Mouse (Mus musculus): ENCODE measurements around the gene Pola1.
"Not testable (repeated sequence)": the region's sequence is repeated elsewhere in the genome, so short reads cannot be mapped to it uniquely, and the experiment has no call there.

Gene Pola1

DNA sequence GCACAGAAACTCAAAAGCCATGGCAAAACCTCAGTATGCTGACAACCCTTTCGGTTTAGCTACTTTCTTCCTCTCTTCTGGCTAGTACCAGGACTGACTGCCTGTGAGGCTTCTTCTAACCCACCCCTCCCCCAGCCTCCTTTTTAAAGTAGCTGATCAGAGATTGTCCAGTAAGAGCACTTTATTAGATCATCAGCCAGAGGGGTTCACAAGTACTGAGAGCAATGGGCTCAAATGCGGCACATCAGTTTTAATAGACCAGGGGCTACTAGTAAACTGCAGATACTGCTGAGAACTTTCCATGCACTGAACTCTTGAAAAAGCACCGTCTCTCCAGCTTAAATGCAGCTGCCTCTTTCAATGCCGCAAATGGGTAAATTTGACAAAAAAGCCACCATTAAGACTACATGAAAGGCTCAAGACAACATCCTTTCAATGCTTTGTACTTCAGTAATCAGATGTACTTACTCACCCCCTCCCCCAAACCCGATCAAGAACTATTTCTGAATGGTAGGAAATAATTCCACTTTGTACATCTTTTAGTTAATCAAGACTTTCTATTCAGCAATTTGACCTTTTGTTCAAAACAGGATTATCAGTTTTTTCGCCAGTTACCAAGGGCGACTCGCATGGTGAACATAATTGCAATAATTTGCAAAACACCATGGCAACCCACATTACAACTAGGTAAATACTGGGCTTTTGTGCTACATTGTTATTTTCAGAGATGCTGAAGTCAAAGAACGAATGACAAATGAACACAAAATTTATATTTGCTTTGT lies 202.8 kb downstream of the Pola1 start:
- no peak for DNase-seq

DNA sequence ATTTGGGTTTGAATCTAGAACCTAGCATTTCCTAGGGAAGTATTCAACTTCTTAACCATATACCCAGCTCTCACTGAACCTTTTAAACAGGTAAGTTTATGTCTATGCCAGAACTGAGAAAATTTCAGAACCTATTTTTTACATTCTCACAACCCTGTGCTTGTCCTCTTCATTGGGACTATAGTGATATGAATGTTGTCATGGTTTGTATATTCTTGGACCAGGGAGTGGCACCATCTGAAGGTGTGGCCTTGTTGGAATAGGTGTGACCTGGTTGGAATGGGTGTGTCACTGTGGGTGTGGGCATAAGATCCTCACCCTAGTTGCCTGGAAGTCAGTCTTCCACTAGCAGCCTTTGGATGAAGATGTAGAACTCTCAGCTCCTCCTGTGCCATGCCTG lies 231.1 kb downstream of the Pola1 start:
- not testable (repeated sequence) for DNase-seq

DNA sequence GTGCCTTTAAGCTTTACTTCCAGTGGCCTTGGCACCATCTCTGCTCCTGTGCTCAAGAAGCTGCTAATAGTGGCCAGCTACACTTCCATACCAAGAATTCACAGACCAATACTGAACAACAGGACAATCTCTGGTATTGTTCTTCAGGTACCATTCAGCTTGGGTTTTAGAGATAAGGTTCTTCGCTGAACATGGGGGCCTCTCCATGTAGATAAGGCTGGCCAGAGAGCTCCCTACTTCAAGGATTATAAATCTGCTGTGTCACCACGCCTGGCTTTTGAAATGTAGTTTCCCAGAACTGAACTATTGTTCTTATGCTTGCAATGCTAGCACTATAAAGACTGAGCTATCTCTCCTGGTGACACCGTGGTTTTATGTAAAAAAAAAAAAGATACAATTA lies 234.9 kb downstream of the Pola1 start:
- no peak for DNase-seq

DNA sequence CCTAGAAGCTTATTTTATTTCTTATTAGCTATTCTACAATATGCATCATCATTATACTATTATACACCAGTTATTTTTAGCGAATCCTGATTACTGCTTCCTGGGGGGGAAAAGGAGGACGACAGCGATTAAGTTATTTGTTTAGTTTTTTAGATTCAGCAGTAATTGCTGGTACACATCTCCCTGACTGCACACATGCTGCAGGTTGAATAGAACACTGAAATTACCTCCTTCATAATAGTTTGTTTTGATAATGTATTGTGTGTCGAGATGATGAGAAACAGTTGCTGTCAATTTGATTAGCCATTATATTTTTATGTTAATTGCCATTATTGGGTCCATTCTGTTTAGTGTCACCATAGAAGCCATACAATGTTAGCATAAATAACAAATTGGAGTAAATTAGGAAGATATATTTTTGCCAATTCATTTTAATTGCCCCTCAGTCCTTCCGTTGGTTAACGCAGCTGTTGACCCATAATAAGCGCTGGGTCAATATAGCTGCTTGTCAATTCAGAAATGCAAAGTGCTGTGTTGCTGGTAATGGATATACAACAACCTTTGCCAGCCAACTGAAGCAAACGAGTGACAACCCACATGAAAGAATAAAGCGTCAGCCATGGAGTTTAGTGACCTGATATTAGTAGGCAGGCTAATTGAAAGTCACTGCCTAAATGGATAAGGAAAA lies 254.5 kb downstream of the Pola1 start:
- DNase-seq, result no peak

DNA sequence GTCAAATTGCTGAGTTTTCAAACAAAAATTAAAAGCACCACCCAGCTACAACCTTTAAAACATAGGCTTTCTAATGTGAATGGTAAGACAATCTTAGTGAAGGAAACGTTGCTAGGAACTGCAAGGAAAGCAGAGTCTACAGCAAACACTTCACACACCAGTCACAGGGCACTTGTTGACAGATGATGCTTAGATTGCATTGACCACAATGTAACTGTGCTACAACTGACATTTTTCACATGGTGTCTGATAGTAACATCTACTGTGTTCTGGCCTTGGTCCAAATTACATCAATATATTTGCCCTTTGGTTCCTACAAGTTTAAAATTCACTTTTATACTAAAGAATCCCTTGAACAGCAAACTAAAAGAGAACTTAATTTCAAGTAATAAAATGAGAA lies 258.5 kb downstream of the Pola1 start:
- no peak for DNase-seq

DNA sequence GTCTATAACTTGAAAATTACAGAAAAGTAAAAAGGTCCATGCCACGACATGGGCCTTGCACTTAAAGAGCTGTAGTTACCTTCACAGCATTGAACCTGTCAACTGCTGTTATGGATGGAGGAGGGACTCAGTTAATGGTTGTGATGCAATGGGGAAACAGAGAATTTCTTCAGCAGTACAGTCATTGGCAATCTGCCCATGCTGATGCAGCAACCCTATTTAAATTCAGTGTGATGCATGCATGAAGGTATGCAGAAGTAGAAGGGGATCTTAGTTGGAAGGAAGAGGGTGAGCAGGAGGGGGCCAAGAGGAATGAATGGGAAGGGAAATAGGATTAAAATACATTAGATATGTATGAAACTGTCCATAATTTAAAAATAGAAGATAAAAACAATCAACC lies 262.2 kb downstream of the Pola1 start:
- no peak for DNase-seq

DNA sequence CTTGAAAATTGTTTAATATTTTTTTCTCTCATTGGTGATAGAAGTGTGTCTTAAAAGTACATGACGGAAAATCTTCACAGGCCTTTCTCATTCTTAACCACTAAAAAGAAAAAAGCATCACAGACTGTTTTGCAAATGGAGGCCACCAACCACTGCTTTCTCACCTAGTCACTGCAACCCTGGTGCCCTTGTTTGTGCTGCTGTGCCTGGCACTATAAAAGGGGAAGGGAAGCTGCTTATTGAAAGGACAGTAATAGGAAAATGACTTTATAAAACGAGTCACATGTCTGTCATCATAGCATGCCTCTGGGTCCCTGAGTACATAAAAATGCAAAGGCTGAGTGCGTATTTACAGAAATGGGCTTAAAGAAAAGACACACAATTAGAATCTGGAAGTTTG lies 263.7 kb downstream of the Pola1 start:
- no peak for DNase-seq

DNA sequence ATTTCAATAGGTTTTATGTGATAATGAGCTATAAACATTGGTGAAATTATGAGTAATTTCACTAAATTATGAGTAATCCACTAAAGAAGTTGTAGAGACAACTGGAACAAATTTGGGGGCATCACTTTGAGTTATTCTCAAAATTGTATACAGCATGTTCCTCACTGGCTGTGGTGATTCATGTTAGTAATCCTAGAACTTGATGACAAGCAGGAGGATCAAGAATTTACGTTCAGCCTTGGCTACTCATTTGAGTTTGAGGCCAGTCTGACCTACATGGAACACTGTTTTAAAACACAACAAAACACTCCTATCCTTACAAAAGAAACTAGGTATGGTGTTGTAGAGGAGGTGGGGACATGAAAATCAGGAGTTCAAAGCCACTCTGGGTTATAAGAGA lies 310.6 kb downstream of the Pola1 start:
- DNase-seq, result no peak

DNA sequence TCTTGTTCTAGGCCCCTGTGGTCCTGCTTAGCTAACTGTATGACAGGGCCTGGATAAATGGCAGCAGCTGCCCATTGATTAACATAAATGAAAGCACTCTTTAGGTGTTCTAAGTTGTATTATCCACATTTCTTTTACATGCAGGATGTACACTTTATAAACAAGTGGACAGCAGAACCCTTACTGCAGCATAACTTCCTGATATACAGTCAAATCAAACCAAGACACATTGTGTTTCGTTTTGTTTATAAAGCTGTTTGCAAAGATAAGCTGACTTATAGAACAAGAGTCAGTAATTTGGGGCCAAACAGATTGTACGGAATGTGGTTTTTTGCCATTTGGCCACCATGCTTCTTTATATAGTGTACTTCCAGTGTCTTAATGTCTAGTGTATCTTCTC lies 312.0 kb downstream of the Pola1 start:
- DNase-seq, result no peak

DNA sequence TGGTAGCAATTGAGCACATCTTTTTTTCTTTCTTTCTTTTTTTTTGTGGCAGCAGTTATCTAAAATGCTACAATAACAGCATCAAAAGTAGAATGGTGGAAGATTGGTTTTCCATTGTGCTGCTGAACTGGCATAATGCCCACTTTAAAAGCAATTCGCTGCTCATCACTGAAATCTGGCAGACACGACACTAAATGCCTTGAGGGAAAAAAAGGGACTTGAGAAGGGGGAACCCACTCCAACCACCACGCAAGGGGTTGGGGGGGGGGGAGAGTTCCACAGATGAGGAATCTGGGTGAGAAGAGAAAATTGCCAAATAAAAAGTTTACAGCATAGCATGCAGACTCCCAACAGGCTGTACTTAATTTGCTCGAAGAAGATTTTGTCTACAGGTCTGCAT lies 314.4 kb downstream of the Pola1 start:
- no peak for DNase-seq

DNA sequence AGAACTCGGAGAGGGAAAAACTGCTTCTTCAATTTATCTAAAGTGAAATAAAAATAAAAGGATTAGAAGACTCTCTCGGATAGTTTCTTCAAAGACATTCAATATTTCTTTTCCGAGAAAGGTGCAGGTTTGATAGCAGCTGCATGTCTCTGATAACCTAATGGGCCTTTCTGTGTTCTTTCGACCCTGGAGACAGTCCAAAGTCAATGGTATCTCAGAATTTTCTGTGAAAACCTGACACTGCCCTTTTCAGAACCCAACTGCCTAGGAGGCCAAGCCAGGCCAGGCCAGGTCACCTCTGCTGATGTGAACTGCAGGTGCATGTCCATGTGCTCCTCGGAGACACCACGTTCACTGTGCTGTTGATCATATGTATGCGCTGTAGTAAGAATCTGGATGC lies 326.2 kb downstream of the Pola1 start:
- DNase-seq, result no peak

DNA sequence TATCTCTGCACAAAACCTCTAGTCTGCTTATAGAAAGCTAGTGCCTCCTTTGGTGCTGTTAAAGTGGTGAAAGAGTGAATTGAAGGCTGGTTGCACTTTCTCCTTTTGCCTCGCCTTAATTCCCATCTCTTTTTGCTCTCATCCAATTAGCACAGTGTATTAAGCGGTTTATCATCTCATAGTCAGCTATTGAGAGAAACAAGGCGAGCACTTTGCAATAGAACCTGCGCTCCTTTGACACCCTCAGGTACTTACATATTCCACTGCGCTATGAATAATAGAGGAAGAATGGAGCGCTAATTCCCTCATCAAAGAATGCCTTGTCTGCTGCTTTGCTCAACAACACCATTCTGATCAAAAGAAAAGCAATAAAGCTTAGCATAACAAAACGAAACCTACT lies 330.2 kb downstream of the Pola1 start:
- DNase-seq, result no peak

DNA sequence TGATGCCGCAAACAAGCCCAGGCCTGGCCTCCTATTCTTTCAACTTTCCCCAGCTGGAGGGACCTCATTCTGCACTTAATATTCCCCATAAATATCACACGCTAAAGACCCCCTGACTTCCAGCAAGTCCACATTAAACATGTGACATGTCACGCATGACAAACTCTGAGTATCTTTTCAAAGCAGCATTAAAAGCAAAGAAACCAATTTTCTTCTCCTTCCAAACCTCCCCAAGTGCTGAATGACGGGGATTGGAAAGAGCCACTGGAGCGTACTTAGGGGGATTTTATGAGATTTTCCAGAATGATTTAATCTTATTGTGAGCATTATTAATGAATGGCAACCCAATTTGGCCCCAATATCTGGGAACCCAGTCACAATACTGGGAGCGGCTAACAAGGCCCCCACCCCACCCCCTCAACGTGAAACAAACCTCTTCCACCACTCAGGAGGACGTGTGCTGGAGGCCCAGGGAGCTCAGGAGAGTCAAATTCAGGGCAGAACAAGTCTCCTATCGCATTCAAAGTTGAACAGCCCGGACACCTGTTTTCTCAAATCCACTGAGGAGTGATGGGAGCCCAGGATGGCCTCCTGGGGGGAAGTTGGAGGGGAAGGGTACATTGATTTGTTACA lies 331.7 kb downstream of the Pola1 start:
- DNase-seq, result no peak

DNA sequence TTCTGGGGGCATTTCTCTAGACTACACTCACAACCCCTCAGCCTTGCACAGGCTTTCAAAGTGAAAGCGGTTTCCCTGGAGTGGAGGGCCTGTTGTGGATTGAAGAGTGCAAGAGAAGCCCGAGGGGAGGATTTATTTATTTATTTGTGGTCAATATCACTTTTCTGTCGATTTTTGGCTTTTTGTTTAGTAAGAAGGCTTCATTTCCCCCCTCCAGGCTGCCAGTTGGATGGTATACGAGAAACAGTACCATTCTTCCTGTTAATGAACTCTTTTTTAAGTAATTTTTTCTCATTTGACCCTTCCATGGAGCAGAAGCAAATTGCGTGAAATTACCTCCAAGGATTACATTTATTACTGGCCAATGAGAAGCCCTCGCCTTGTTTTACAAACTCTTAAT lies 332.2 kb downstream of the Pola1 start:
- DNase-seq, result no peak

DNA sequence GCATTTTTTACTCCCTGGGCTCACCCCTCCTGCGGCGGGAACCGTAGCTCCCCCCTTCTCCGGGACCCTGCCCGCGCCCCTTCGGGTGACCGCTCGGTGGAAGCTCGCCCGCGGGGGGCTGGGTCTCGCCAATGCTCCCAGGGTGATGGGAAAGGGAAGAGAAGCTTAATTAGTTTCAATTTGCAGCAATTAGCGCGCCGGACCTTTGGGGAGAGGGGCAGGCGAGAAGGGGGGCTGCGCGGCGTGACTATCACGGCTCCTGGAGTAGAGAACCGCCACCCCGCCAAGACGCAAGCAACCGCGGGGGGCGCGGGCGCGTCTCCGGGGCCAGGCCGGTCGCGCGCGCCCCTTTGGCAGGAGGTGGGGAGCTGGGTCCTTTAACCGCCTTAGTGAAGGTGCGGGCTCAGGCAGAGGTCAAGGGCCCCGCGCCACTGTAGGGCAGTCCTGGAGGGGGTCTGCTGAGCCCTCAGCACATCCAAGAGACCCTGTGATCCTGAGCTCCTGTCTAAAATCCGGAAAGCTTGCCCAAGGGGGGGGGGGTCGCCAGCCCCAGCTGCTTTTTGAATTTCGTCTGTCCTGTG lies 332.8 kb downstream of the Pola1 start:
- no peak for DNase-seq

DNA sequence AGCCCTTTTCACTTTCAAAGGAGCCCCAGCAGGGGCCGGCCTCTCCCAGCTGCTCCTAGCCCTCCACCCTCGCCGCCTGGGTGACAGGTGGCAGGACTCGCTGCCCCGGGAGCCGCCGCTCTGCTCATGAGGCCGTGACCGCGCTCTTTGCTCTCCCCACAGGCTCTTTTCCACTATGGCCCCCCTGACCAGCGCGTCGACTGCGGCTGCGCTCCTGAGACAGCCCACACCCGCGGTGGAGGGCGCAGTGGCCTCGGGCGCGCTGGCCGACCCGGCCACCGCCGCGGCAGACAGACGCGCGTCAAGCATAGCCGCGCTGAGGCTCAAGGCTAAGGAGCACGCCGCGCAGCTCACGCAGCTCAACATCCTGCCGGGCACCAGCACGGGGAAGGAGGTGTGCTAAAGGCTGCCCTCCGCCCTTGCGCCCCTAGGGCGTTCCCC lies 334.9 kb downstream of the Pola1 start:
- no peak for DNase-seq

DNA sequence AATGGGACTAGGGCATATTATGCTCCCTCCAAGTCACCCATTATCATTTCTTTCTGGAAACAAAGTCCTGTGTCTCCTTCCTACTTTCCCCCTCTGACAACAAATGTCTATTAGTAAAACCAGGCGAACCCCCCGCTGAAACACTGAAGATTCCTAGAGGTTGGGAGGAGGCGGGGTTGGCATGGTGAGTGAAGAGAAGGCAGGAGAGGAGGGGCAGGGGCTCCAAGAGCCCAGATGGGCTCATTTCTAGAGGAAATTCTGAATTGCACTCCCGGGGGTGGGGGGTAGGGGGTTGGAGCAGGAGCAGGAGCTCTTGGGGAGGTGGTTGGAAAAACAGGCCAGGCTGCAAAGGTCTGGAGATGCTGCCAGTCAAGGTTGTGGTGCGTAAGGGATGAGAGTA lies 336.1 kb downstream of the Pola1 start:
- no peak for DNase-seq

DNA sequence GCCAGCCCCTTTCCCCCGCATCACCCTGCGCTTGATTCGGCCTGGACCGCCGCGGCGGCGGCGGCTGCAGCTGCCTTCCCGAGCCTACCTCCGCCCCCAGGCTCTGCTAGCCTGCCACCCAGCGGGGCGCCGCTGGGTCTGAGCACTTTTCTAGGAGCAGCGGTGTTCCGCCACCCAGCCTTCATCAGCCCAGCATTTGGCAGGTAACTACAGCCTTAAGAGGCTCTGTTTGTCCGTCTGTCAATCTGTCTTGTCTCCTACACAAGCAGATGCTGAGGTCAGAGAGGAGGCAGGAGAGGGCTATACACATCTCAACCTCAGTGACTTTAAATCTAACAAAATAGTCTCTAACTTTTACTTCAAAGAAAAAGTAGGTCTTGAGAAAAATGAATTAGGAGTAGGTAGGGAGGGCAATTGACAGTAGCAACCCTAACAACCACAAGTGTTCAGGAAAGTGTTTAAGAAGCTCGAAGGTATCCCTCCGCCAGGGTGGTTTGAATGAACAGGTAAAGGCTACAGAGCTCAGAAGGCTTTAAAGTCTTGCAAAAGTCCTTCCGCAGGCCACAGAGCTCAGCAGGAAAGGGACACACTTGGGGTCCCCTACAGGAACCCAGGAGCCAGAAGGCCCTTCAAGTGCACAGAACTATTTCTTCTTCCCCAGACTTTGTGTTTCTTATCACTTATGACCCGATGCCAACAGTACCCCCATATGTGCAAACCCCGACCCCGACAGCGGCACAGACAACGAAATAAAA lies 337.0 kb downstream of the Pola1 start:
- DNase-seq, result no peak

DNA sequence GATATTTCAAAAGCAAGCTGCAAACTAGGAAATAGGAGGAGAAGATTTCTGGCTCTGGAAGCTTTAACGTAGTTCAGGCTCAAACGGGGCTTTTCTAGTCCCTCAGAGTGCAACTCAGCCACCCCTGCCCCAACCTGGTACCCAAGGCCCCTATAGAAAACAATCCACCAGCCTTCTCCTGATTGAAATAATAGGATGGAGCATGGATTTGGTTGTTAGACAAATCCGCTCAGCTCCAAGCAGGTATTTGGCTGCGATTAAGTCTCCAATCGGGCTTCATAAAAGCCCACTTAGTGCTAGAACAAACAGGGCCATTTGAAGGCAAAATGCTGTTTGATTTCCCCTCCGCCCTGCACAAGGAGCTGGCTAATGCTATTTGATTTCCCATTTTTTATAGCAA lies 339.9 kb downstream of the Pola1 start:
- no peak for DNase-seq

DNA sequence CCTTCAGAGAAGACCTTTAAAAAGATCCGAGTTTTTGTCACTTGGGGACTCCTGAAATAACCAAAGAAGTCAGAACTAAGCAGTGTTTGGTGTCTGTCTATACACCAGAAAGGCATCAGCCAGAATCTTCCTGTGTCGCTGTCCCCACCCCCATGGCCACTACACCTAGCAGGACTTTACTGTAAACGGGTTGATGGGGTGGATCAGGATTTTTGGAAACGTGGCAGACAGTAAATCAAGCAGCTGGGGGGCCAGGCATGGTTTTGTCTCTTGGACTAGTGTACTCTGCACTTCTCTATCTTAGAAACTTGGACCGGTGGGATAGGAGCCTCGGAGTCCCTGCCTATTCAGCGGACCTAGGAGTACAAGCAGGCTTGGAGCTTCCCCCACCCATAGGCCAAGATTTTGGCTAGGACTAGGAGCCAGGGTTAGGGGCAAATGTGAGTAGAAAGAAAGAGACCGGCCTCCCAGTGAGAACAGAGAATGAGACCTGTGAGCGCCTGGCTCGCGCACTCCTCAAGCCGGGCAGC lies 342.0 kb downstream of the Pola1 start:
- DNase-seq, result no peak

DNA sequence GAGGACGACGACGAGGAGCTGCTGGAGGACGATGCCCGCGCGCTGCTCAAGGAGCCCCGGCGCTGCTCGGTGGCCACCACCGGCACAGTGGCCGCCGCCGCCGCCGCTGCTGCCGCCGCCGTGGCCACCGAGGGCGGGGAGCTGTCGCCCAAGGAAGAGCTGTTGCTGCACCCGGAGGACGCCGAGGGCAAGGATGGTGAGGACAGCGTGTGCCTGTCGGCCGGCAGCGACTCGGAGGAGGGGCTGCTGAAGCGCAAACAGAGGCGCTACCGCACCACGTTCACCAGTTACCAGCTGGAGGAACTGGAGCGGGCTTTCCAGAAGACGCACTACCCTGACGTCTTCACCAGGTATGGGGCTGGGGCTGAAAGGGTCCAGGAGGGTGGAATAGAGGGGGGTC lies 342.9 kb downstream of the Pola1 start:
- no peak for DNase-seq

DNA sequence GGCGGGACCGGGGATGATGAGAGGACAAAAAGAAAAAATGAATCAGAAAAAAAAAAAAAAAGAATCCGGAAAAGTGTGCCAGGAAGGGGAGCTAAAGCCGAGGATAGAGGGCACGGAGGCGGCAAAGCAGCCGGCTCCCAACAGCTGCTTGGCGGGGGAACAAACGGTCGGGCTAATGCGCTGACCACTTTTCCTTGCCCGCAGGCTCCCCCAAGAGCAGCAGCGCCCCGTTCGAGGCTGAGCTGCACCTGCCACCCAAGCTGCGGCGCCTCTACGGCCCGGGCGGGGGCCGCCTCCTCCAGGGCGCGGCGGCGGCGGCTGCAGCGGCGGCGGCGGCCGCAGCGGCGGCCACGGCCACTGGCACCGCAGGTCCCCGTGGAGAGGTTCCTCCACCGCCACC lies 343.6 kb downstream of the Pola1 start:
- no peak for DNase-seq

Measured in kidney, adult 9 months (tissue).